Mouse (Mus musculus): Measurements from ENCODE around the gene Prr19. TPM values are rescaled to one million over a fixed set of nuclear protein-coding genes. Genes with fewer than 3 reads are reported as not detected.
A peak's percentile ranks its signal among the peaks of the same experiment; 100 is the strongest.
"Not testable (repeated sequence)": the region's sequence is repeated elsewhere in the genome, so short reads cannot be mapped to it uniquely, and the experiment has no call there.

Gene Prr19
- polyA plus RNA-seq, 1 experiment from 2014 or later, result 1.1 TPM

DNA sequence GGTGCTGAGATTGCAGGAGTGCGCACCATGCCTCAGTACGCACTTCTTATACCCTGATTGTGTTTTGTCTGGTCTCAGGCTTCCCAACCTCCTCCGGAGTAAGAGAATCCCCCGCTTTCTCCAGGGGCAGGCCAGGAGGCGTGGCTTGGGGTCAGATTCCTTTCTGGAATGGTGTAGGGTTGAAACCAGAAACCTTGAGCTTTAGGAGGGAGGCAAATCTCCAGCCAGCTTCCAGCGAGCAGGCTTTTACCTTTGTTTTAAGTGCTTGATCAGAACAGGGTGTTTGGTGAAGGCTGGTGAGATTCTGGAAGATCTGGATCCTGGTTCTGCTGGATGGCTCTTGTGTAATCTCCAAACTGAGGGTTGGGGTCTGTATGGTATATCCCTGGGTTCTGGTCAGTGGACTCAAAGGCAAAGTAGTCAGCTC, 20.9 kb downstream of the Prr19 start:
- Histone ChIP-seq H3K4me1 (peaks cover 36% of the 10 kb centered on the region), H3K27me3 (ENCODE audit: low read depth, poor library complexity, severe bottlenecking) (no peaks in the 10 kb centered on the region), H3K27ac (replicated peaks) (peak overlapping the region; percentile 80), H3K36me3 (peaks cover 31% of the 10 kb centered on the region), H3K4me3 (peak overlapping the region; percentile 30), H3K9me3 (replicated peaks) (no peaks in the 10 kb centered on the region)
- DNase-seq (ENCODE audit: low spot score), result peak; percentile 75
- WGBS, result 3% methylated on average over 6 of the region's 6 CpGs

DNA sequence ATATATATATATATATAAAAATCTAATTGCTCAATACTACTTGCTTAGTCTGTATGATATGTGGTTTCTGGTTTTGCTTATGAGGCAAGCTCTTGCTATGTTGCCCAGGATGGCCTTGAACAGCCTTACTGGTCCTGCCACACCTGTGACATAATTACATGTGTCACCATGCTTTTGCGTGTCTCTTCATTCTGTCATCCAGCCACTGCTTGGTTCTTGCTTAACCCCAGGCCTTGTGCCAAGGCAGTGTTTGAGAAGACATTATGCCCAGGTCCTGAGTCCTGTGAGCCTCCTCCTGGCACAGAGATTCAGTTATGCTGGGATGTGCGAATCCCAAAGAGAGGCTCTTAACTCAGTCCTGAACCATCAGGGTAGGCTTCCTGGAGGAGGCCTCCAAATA, 22.0 kb downstream of the Prr19 start:
- WGBS, result 95% methylated on average over 2 of the region's 2 CpGs
- Histone ChIP-seq H3K4me1 (peaks cover 25% of the 10 kb centered on the region), H3K36me3 (peaks cover 40% of the 10 kb centered on the region), H3K27ac (replicated peaks) (no peak overlapping the region), H3K4me3 (no peak overlapping the region), H3K9me3 (replicated peaks) (no peaks in the 10 kb centered on the region), H3K27me3 (ENCODE audit: low read depth, poor library complexity, severe bottlenecking) (no peaks in the 10 kb centered on the region)
- DNase-seq (ENCODE audit: low spot score), result no peak

- Histone ChIP-seq H3K36me3 (peaks cover 48% of the 10 kb centered on the region), H3K4me1 (peaks cover 18% of the 10 kb centered on the region)
- H3K9me3 ChIP-seq (replicated peaks); H3K27me3 ChIP-seq (ENCODE audit: low read depth, poor library complexity, severe bottlenecking); H3K4me3 ChIP-seq; DNase-seq (ENCODE audit: low spot score); H3K27ac ChIP-seq (replicated peaks): not testable (repeated sequence)
- WGBS, result 93% methylated on average over 6 of the region's 6 CpGs
Measured at GRCm38 (mm10) chr7:25325431-25325830, 24.2 kb downstream of the Prr19 start.

DNA sequence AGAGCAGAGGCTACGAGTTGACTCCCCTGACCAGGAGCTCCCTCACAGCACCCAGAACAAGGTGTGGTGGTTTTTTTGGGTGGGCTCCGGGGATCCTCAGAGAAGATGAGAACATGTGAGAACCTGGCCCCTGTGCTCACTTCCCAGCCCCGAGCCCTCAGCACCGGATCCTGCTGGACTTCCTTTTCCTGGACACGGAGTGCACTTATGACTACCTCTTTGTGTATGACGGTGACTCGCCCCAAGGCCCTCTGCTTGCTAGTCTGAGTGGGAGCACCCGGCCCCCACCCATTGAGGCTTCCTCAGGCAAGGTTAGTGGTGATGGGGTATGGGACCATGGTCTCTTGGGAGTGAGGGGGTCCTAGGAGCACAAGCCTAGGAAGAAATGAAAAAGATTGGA, 25.0 kb downstream of the Prr19 start:
- no peaks in the 10 kb centered on the region for H3K27me3 ChIP-seq (ENCODE audit: low read depth, poor library complexity, severe bottlenecking)
- no peak overlapping the region for H3K27ac ChIP-seq (replicated peaks)
- WGBS, result 91% methylated on average over 8 of the region's 8 CpGs
- no peak for DNase-seq (ENCODE audit: low spot score)
- peaks cover 56% of the 10 kb centered on the region for H3K36me3 ChIP-seq
- H3K4me3 ChIP-seq, result no peak overlapping the region
- no peaks in the 10 kb centered on the region for H3K9me3 ChIP-seq (replicated peaks)
- H3K4me1 ChIP-seq, result peaks cover 15% of the 10 kb centered on the region

GRCm38 (mm10) chr7:25333596-25334307, 32.5 kb downstream of the Prr19 start:
- Histone ChIP-seq H3K27ac (replicated peaks) (no peak overlapping the region; the same call in 1 of the 2 replicates), H3K9me3 (replicated peaks) (no peaks in the 10 kb centered on the region), H3K4me1 (no peaks in the 10 kb centered on the region), H3K4me3 (no peak overlapping the region), H3K27me3 (ENCODE audit: low read depth, poor library complexity, severe bottlenecking) (no peaks in the 10 kb centered on the region), H3K36me3 (peaks cover 85% of the 10 kb centered on the region)
- 43% methylated on average over 16 of the region's 16 CpGs for WGBS
- peak; percentile 76 for DNase-seq (ENCODE audit: low spot score)

DNA sequence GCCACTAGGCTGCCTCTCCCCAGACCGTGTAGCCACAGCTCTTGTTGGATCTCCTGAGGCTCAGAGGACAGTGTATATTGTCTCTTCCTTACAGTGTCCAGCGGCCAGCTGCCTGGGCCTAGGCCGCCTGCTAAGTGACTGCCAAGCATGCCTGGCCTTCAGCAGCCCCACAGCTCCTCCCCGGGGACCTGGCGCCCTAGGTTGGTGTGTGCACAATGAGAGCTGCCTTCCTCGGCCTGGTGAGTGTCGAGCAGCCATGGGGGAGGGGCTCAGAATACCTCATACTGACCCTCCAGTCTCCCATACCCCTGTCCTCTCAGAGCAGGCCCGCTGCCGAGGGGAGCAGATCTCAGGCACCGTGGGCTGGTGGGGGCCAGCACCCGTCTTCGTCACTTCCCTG, 33.3 kb downstream of the Prr19 start:
- H3K27ac ChIP-seq (replicated peaks), result no peak overlapping the region
- WGBS, result 85% methylated on average over 12 of the region's 12 CpGs
- no peaks in the 10 kb centered on the region for H3K27me3 ChIP-seq (ENCODE audit: low read depth, poor library complexity, severe bottlenecking)
- no peak for DNase-seq (ENCODE audit: low spot score)
- no peak overlapping the region for H3K4me3 ChIP-seq
- H3K9me3 ChIP-seq (replicated peaks), result no peaks in the 10 kb centered on the region
- H3K4me1 ChIP-seq, result no peaks in the 10 kb centered on the region
- peaks cover 87% of the 10 kb centered on the region for H3K36me3 ChIP-seq

DNA sequence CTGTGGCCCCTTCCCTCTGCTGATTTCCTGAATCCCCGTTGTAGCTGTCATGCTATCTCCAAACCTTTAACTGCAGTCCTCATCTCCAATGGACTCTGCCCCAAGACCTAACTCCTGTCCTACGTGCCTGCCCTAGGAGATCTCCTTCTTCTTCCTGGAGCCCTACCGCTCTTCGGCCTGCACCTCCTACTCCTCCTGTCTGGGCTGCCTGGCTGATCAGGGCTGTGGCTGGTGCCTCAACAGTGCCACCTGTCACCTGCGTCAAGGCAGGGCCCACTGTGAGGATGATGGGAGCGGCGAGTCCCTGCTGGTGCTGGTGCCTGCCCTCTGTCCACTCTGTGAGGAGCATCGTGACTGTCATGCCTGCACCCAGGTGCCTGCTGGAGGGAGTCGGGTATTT, 38.1 kb downstream of the Prr19 start:
- H3K4me1 ChIP-seq, result peaks cover 10% of the 10 kb centered on the region
- DNase-seq (ENCODE audit: low spot score), result no peak
- no peaks in the 10 kb centered on the region for H3K27me3 ChIP-seq (ENCODE audit: low read depth, poor library complexity, severe bottlenecking)
- 92% methylated on average over 9 of the region's 9 CpGs for WGBS
- H3K27ac ChIP-seq (replicated peaks), result no peak overlapping the region
- H3K9me3 ChIP-seq (replicated peaks), result no peaks in the 10 kb centered on the region
- peaks cover 89% of the 10 kb centered on the region for H3K36me3 ChIP-seq
- H3K4me3 ChIP-seq, result no peak overlapping the region

- Histone ChIP-seq H3K36me3 (peaks cover 82% of the 10 kb centered on the region), H3K4me3 (no peak overlapping the region), H3K9me3 (replicated peaks) (no peaks in the 10 kb centered on the region), H3K27ac (replicated peaks) (no peak overlapping the region; the same call in 1 of the 2 replicates), H3K4me1 (peaks cover 10% of the 10 kb centered on the region), H3K27me3 (ENCODE audit: low read depth, poor library complexity, severe bottlenecking) (no peaks in the 10 kb centered on the region)
- 84% methylated on average over 20 of the region's 20 CpGs for WGBS
- DNase-seq (ENCODE audit: low spot score), result no peak
Measured at GRCm38 (mm10) chr7:25341000-25341784, 40.0 kb downstream of the Prr19 start.

DNA sequence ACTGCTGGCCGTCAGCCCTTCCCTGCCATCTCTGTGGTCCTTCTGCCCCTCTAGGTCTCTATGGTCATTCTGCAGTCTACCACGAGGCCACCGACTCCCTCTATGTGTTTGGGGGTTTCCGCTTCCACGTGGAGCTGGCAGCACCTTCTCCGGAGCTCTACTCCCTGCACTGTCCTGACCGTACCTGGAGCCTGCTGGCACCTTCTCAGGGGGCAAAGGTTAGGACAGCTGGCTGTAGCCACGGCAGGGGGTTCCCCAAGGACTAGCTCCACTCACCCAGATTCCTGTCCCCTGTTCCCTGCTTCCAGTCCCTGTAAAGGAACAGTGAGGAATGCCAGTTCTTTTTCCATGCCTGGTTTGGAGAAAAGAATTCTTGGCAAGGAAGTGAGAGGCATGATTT, 47.6 kb downstream of the Prr19 start:
- peaks cover 90% of the 10 kb centered on the region for H3K36me3 ChIP-seq
- WGBS, result 88% methylated on average over 8 of the region's 8 CpGs
- no peak overlapping the region for H3K27ac ChIP-seq (replicated peaks)
- no peak for DNase-seq (ENCODE audit: low spot score)
- H3K9me3 ChIP-seq (replicated peaks), result peaks cover 23% of the 10 kb centered on the region
- no peak overlapping the region for H3K4me3 ChIP-seq
- H3K4me1 ChIP-seq, result no peaks in the 10 kb centered on the region
- no peaks in the 10 kb centered on the region for H3K27me3 ChIP-seq (ENCODE audit: low read depth, poor library complexity, severe bottlenecking)

Other genes with a start within 250 kb of the Prr19 start
- 5.4 and 7.5 TPM in 2 replicates for gene Grik5, start 229.1 kb upstream of the Prr19 start, polyA plus RNA-seq (2016; fragmentation: Nextera tagmentation; extraction: Ambion mirVana)
- gene Zfp574, start 228.8 kb upstream of the Prr19 start, polyA plus RNA-seq (2016; fragmentation: Nextera tagmentation; extraction: Ambion mirVana), result 44.4 and 45.3 TPM in 2 replicates
- gene Pou2f2, start 121.7 kb upstream of the Prr19 start, polyA plus RNA-seq (2016; fragmentation: Nextera tagmentation; extraction: Ambion mirVana), result 13.6 and 26.5 TPM in 2 replicates
- gene Dedd2, start 80.8 kb upstream of the Prr19 start, polyA plus RNA-seq (2016; fragmentation: Nextera tagmentation; extraction: Ambion mirVana), result 8.4 TPM in 2 replicates
- 2.7 and 2.8 TPM in 2 replicates for gene Zfp526, start 80.0 kb upstream of the Prr19 start, polyA plus RNA-seq (2016; fragmentation: Nextera tagmentation; extraction: Ambion mirVana)
- 9.3 and 10.5 TPM in 2 replicates for gene Gsk3a, start 63.6 kb upstream of the Prr19 start, polyA plus RNA-seq (2016; fragmentation: Nextera tagmentation; extraction: Ambion mirVana)
- gene Erf, start 50.6 kb upstream of the Prr19 start, polyA plus RNA-seq (2016; fragmentation: Nextera tagmentation; extraction: Ambion mirVana), result 6.9 and 7.3 TPM in 2 replicates
- 18.5 and 21.7 TPM in 2 replicates for gene Cic, start 33.7 kb upstream of the Prr19 start, polyA plus RNA-seq (2016; fragmentation: Nextera tagmentation; extraction: Ambion mirVana)
- 293 and 325 TPM in 2 replicates for gene Pafah1b3, start 3.4 kb upstream of the Prr19 start, polyA plus RNA-seq (2016; fragmentation: Nextera tagmentation; extraction: Ambion mirVana)
- 2.1 and 5.1 TPM in 2 replicates for gene Tmem145, start 4.7 kb downstream of the Prr19 start, polyA plus RNA-seq (2016; fragmentation: Nextera tagmentation; extraction: Ambion mirVana)
- 13.9 and 14.9 TPM in 2 replicates for gene Megf8, start 15.8 kb downstream of the Prr19 start, polyA plus RNA-seq (2016; fragmentation: Nextera tagmentation; extraction: Ambion mirVana)
- not detected in 2 replicates for gene Cnfn, start 68.3 kb downstream of the Prr19 start, polyA plus RNA-seq (2016; fragmentation: Nextera tagmentation; extraction: Ambion mirVana)
- gene Lipe, start 97.3 kb downstream of the Prr19 start, polyA plus RNA-seq (2016; fragmentation: Nextera tagmentation; extraction: Ambion mirVana), result 4.7 and 7.0 TPM in 2 replicates
- gene Cxcl17, start 111.5 kb downstream of the Prr19 start, polyA plus RNA-seq (2016; fragmentation: Nextera tagmentation; extraction: Ambion mirVana), result 0.31 and 0.37 TPM in 2 replicates
- gene Ceacam1, start 176.2 kb downstream of the Prr19 start, polyA plus RNA-seq (2016; fragmentation: Nextera tagmentation; extraction: Ambion mirVana), result 0.53 and 0.61 TPM in 2 replicates
- not detected in 2 replicates for gene Ceacam2, start 238.4 kb downstream of the Prr19 start, polyA plus RNA-seq (2016; fragmentation: Nextera tagmentation; extraction: Ambion mirVana)

Measured in midbrain, embryonic 10.5 days (tissue).